Mouse (Mus musculus): Measurements from ENCODE around the gene Lair1.

- TF ChIP-seq NANOG (IDR thresholded peaks at IDR 0.05; ENCODE audit: borderline replicate concordance, low read length) (no peak), POU5F1 (IDR thresholded peaks at IDR 0.05; ENCODE audit: borderline replicate concordance, low read length) (no peak)
These were observed 101.0 kb downstream of the Lair1 start for GRCm38 (mm10) chr7:3962017-3962416.

Data from E14TG2a.4 (cell line).